Mouse (Mus musculus) G1E (cell line): ENCODE measurements around the gene Nkx2-3. TPM values are rescaled to one million over a fixed set of nuclear protein-coding genes. Genes with fewer than 3 reads are reported as not detected.

ENCODE experiments used
- ATAC-seq: 2 replicates; pipeline ENCODE4 v1.8.0; 2016; ENCODE audit warnings: mild to moderate bottlenecking; ENCODE audit not compliant: insufficient number of reproducible peaks, poor library complexity, low FRiP score, severe bottlenecking; ENCODE audit errors: extremely low read depth
- DNase-seq: peaks from one replicate; pipeline ENCODE4 v3.0.0; 2012; ENCODE audit warnings: low spot score
- H3K27me3 ChIP-seq: 2 replicates; pipeline ENCODE4 v1.6.1; 2012; ENCODE audit warnings: mild to moderate bottlenecking, low read length, inconsistent platforms; ENCODE audit not compliant: insufficient read depth
- H3K36me3 ChIP-seq: replicated peaks from 2 replicates; pipeline ENCODE3; 2012; ENCODE audit warnings: mild to moderate bottlenecking, inconsistent platforms
- H3K4me1 ChIP-seq: 2 replicates; pipeline ENCODE4 v1.6.1; 2012; ENCODE audit warnings: low read depth, low read length, inconsistent platforms, mixed read lengths; ENCODE audit not compliant: insufficient read depth
- H3K4me3 ChIP-seq: 2 replicates; pipeline ENCODE4 v1.5.1; 2012; ENCODE audit warnings: low read depth, mild to moderate bottlenecking, inconsistent platforms, low read length, moderate library complexity, mixed read lengths
- H3K9me3 ChIP-seq: replicated peaks from 2 replicates; pipeline ENCODE4 v1.6.1; 2012; ENCODE audit warnings: inconsistent platforms
- CTCF ChIP-seq: IDR thresholded peaks from 2 replicates; pipeline ENCODE4 v1.5.1; 2012; ENCODE audit warnings: low read depth, low read length, inconsistent platforms, mixed read lengths
- GATA1 ChIP-seq: IDR thresholded peaks from 2 replicates; pipeline ENCODE4 v1.6.1; 2012; ENCODE audit warnings: borderline replicate concordance, low read length, inconsistent platforms, mixed read lengths
- GATA2 ChIP-seq: IDR thresholded peaks from 2 replicates; pipeline ENCODE4 v1.6.1; 2012; ENCODE audit warnings: low read depth, low read length, inconsistent platforms, borderline replicate concordance
- POLR2AphosphoS5 ChIP-seq: IDR thresholded peaks from 2 replicates; pipeline ENCODE4 v1.6.1; 2012; ENCODE audit warnings: low read depth, low read length, inconsistent platforms; ENCODE audit not compliant: insufficient replicate concordance
- TAL1 ChIP-seq: conservative IDR thresholded peaks from 2 replicates; pipeline ENCODE4 v1.6.1; 2012; ENCODE audit warnings: low read depth, low read length, inconsistent platforms, mixed read lengths
- polyA plus RNA-seq: library from polyadenylated mRNA; stranded (reverse); fragments of >175 nt; gene quantifications from 2 replicates; pipeline ENCODE4 v1.2.3, GENCODE M21; 2012
- total RNA-seq, 2 experiments: library from RNA; stranded (forward) in 1 of 2; stranded (reverse) in 1 of 2; fragments of 200-1000 nt in 1 of 2; fragments of >200 nt in 1 of 2; fragmentation: Nextera tagmentation in 1 of 2; gene quantifications; 2 replicates each; pipeline ENCODE4 v1.2.3; 2014 to 2017

Gene Nkx2-3
- total and polyA plus RNA-seq, 3 experiments = 0.05 TPM; not detected in 2

- ATAC-seq = no peak
- no peak for TF ChIP-seq GATA1
- no peak for TF ChIP-seq POLR2AphosphoS5
- TF ChIP-seq TAL1 = no peak
- TF ChIP-seq CTCF = no peak
- TF ChIP-seq GATA2 = no peak
- Histone ChIP-seq H3K27me3 (peaks cover 58% of the 10 kb centered on the region), H3K9me3 (peaks cover 10% of the 10 kb centered on the region), H3K36me3 (no peaks in the 10 kb centered on the region), H3K4me3 (no peak overlapping the region), H3K4me1 (no peaks in the 10 kb centered on the region)
- no peak for DNase-seq
Observed at GRCm38 (mm10) chr19:43618505-43619030, 6.4 kb downstream of the Nkx2-3 start.

- DNase-seq = no peak
- Histone ChIP-seq H3K27me3 (peaks cover 43% of the 10 kb centered on the region), H3K4me1 (no peaks in the 10 kb centered on the region), H3K9me3 (peaks cover 1% of the 10 kb centered on the region; the same call in 1 of the 2 replicates), H3K36me3 (no peaks in the 10 kb centered on the region), H3K4me3 (no peak overlapping the region)
- no peak for TF ChIP-seq GATA1
- TF ChIP-seq TAL1 = no peak
- no peak for TF ChIP-seq GATA2
- TF ChIP-seq POLR2AphosphoS5 = no peak
- ATAC-seq = no peak
Observed at GRCm38 (mm10) chr19:43619916-43620479, 7.9 kb downstream of the Nkx2-3 start.

GRCm38 (mm10) chr19:43623913-43624312 is 11.8 kb downstream of the Nkx2-3 start:
- TF ChIP-seq GATA1 (no peak), POLR2AphosphoS5 (no peak), CTCF (no peak), GATA2 (no peak)
- DNase-seq (no peak), ATAC-seq (no peak)
- Histone ChIP-seq H3K36me3 (no peaks in the 10 kb centered on the region), H3K4me3 (no peak overlapping the region), H3K9me3 (no peaks in the 10 kb centered on the region), H3K27me3 (peaks cover 12% of the 10 kb centered on the region), H3K4me1 (no peaks in the 10 kb centered on the region)

GRCm38 (mm10) chr19:43626160-43626559 is 14.0 kb downstream of the Nkx2-3 start:
- Histone ChIP-seq H3K27me3 (peaks cover 17% of the 10 kb centered on the region), H3K4me1 (peaks cover 5% of the 10 kb centered on the region), H3K4me3 (no peak overlapping the region), H3K9me3 (no peaks in the 10 kb centered on the region), H3K36me3 (no peaks in the 10 kb centered on the region)
- ATAC-seq (no peak), DNase-seq (no peak)
- TF ChIP-seq TAL1 = no peak
- TF ChIP-seq GATA1 = no peak
- TF ChIP-seq POLR2AphosphoS5 = no peak
- TF ChIP-seq GATA2 = no peak
- TF ChIP-seq CTCF = no peak

- H3K4me3 ChIP-seq = no peak overlapping the region
- TF ChIP-seq POLR2AphosphoS5 (no peak), GATA2 (no peak), GATA1 (no peak), CTCF (no peak), TAL1 (no peak)
- no peaks in the 10 kb centered on the region for H3K36me3 ChIP-seq
- H3K9me3 ChIP-seq = no peaks in the 10 kb centered on the region
- peaks cover 17% of the 10 kb centered on the region for H3K27me3 ChIP-seq
- ATAC-seq (no peak), DNase-seq (no peak)
- peaks cover 5% of the 10 kb centered on the region for H3K4me1 ChIP-seq
Observed at GRCm38 (mm10) chr19:43627345-43627744, 15.2 kb downstream of the Nkx2-3 start.

- TF ChIP-seq GATA2 = no peak
- no peak for TF ChIP-seq CTCF
- TF ChIP-seq POLR2AphosphoS5 = no peak
- TF ChIP-seq GATA1 = no peak
- no peak for TF ChIP-seq TAL1
Observed at GRCm38 (mm10) chr19:43629088-43629487, 17.0 kb downstream of the Nkx2-3 start.

More at GRCm38 (mm10) chr19:43629088-43629487, 17.0 kb downstream of the Nkx2-3 start:
- Histone ChIP-seq H3K4me3 (no peak overlapping the region), H3K27me3 (peaks cover 26% of the 10 kb centered on the region), H3K4me1 (peaks cover 5% of the 10 kb centered on the region), H3K9me3 (no peaks in the 10 kb centered on the region), H3K36me3 (no peaks in the 10 kb centered on the region)
- DNase-seq (no peak), ATAC-seq (no peak)
